Mouse (Mus musculus) embryo, embryonic 9.5 days (tissue): ENCODE results near the gene Atg7.

Experiments
- DNase-seq: peaks from one replicate; pipeline ENCODE4 v3.0.0-alpha.2; 2017; ENCODE audit errors: extremely low spot score

Atg7 gene

DNA sequence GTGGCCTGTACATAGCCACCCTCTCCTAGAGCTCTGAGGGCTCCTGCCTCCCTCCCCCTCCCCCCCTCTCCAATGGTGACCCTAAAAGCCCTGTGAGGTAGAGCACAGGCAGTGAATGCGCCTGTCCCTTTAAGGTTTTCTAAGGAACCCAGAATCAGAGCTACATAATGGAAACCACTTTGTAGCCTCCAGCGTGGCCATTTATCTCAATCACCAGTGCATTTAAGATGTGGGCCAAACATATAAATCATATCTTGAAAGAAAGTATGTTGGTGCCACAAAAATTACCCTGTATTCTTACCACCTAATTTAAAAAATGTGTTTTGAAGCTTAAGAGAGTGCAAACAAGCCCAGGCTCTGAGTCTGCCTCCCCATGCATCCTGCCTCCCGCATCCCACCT lies 209.8 kb downstream of the Atg7 start:
- DNase-seq: no peak

DNA sequence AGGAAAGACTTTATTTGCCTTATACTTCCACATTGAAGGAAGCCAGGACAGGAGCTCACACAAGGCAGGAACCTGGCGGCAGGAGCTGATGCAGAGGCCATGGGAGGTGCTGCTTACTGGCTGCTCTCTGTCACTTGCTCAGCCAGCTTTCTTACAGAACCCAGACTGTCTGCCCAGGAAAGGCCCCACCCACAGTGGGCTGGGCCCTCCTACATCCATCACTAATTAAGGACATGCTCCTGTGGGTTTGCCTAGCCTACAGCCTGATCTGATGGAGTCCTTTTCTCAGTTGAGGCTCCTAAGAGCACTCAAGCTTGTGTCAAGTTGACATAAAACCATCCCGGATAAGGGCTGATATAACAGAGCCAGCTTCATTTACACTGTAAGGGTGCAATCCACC lies 211.5 kb downstream of the Atg7 start:
- no peak for DNase-seq

DNA sequence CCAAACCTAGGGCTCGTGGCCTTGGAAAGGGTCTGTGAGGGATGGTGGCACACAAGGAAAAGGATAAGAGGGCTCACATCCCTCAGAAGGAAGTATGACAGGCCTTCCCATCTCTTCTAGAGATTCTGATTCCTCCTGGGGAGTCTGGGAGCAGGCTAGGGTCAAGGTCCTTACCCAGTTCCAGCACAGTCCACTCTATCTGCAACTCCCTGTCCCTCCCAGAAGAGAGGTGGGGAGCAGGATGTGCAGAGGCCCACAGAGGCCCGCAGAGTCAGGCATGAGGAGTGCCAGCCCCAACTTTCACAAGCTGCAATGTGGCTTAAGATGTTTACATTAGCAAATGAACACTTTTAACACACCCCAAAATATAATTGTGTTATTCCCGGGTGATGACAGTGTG lies 212.7 kb downstream of the Atg7 start:
- no peak for DNase-seq

DNA sequence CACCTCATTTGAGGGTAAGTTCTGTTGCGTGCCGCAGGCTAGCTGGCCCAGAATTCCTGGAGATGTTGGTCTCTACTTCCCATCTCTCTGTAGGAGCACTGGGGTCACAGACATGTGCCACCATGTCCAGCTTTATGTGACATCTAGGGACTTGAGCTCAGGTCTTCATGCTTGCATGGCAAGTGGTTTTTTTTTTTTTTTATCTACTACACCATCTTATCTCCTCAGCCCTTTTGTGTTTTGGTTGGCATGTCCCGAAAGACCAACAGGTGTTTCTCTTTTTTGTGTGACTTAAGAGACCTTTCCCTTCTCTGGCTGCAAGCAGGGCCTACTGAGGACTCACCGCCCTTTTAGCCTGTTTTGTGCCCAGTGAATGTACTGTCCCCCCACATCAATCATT lies 213.6 kb downstream of the Atg7 start:
- no peak for DNase-seq

DNA sequence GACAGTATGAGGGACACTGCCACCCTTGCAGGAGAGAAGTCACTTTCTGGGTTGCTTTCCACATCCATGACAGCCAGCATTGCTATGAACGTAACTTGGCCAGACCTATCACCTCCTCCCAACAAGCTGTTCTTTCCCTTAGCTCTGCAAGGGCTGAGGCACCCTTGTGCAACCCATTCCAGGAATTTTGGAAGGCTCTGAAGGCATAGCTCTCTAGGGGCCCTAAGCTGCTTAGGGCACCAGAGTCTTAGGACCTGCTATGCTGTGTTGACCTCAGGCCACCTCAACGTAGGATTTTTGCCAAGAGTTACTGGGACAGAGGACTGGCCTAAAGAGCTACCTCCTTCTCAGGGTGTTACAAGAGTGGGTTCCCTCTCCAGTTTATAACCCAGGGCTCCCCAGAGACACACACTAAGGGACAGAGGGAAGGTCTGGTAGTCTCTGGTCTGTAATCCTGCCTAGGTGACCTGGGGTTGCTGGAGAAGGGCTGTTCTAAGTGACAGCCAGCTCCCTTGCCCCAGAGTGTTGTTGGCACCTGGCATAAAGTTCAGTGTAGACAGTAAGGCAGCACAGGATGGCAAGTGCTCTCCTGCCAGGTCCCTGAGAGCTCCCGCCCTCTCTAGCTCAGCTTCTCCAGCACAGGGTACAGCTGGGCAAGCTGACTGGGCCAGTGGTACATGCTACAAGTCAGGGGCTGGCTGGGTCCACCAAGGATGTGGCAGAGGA lies 215.3 kb downstream of the Atg7 start:
- DNase-seq: no peak

DNA sequence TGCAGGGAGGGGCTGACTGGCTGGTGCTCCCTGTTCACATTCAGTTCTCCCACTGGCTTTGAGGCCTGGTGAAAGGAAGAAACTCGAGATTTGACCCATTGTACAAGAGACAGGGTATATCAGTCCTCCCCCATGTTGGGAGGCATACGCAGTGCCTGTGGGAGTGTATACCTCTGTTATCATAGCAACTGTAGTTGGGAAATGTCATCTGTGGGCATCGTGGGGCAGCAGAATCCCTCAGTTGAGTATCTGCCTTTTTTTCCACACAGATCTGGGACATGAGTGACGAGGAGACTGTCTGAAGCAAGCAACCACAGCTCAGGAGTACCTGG lies 215.8 kb downstream of the Atg7 start:
- DNase-seq: no peak

DNA sequence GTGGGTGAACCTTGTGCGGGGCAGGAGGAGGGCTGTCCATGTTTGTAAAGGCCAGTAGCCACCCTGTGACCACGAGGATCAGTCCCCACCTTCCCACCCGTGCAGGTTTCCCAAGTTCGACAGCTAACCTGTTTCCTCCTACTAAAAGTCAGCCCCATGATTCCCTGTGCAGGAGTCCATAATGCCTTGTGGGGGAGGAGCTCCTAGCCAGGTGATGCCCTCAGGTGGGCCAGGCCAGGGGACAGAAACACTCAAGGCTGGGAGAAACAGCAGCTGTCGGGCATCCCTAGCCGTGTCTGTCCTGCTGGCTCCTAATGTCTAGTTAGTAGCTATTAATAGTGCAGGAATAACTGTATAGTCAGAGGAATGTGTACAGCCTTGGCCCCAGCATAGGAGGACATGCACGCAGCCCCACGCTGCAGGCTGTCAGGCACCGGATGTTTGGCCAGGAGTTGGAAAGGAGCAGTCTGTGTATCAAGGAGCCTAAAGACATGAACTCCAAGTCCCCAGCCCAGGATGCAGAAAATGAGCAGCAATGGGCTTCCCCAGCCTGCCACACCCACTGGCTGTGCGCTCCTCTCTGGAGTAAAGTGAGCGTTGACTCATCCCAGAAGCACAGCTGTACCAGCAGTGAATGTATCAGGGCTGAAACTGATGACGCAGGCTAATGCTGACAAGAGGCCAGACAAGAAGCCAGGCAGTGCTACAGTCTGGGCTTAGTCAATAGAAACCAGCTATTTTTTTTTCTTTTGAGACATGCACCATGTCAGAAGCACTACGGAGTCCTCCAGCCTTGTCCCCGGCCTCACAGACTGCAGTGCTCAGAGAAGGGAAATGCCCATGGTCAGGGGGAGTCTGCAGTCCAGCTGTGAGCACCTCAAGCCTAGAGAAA lies 218.0 kb downstream of the Atg7 start:
- no peak for DNase-seq

DNA sequence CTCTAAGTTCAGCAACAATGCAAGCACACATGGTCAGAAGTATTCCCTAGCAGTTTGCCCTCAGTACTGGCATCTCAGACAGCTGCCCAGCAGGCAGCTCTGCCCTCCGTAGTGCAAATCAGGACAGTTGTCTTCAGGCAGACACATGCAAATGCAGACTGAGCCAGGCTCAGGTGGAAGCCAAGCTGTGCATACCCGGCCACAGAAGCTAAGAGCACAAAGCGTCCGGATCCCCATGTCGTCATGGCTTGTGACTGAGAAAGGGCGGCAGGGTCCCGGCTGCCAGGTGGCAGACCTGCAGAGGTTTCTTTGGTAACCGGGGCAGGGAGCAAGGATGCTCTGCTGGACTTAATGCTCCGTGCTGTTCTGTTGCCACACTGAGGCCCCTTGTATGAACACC lies 218.7 kb downstream of the Atg7 start:
- DNase-seq: no peak

DNA sequence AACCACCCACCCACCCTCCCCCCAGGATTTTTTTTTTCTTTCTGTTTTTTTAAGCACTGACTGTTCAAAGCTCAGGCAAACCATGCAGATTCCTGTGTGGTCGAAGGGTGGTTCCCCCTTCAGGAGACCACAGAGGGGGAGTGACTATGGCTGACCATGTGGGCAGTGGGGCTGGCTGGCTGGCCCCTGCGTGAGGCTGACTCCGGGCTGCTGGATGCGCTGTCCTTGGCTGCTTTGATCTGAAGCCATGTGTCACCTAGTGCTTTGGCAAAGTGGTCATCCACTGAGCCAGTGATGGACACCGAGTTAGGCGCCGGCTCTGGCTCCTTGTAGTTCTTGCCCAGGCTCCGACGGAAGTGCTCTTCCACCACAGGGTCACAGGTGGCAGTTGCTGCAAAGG lies 219.1 kb downstream of the Atg7 start:
- DNase-seq: no peak

DNA sequence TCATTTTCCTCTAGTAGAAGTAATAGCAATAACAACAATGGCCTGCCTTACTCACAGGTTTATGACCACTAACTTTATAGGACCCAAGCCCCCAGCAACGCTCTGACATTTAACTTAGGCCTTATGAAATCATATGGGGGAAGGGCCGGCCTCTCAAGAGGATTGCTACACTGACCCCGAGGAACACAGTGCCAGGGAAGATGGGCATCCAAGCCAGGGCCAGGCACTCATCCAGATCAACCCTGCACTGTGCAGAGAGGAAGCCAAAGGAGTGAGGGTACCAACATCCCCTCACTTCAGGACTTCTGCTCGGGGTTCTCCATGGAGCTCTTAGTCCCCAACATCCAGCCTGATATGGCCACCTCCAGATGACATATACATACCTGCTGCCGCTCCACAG lies 220.6 kb downstream of the Atg7 start:
- no peak for DNase-seq

DNA sequence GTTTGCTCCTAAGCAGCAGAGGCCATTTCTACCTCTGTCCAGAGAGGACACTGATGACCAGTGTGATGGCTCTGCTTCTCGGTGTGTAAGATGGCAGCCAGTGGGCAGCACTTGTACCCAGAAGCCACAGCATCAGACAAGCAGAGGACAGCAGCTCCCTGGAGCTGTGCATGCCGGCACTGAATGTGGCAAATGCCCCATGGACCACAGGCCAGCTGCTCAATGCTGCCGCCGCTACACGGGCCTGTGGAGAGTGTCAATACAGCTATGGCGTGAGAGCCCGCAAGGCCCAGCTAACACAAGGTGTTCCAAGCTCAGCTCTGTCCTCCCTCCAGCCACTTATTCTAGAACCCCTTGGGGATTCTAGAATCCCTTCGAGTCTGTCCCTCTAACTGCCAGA lies 221.5 kb downstream of the Atg7 start:
- DNase-seq: no peak

DNA sequence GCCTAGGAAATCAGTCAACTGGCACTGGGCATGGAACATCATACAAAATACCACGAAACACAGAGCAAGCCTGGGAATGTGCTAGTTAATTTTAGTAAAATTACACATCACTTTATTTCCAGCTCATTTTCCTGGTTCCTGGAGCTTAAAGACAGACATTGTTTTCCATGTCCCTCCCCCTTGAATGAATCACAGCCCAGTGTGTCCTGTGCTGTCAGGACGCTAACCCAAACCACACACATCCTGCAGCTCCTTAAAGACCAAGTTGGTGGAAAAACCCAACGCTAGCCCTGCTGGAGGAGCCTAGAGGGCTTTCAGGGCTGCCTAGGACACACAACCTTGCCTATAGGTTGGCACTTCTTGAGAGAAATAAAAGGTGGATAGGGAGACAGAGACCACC lies 223.2 kb downstream of the Atg7 start:
- no peak for DNase-seq

DNA sequence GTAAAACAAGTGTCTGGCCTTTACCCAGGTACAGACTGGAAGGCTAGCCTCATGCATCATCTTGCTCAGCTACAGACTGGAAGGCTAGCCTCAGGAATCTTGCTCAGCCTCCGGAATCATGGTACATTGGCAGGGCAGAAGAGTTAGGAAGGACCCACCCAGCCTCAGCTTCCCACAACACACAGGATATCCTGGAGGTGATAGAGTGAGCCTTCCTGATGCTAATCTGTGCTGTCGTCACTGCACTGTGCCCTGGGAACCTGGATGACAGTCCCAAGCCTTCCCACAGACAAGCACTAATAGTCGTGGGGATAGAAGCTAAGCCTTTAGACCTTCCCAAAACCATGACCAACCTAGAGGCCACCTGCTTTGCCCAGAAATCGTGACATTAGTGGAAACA lies 223.7 kb downstream of the Atg7 start:
- DNase-seq: no peak

DNA sequence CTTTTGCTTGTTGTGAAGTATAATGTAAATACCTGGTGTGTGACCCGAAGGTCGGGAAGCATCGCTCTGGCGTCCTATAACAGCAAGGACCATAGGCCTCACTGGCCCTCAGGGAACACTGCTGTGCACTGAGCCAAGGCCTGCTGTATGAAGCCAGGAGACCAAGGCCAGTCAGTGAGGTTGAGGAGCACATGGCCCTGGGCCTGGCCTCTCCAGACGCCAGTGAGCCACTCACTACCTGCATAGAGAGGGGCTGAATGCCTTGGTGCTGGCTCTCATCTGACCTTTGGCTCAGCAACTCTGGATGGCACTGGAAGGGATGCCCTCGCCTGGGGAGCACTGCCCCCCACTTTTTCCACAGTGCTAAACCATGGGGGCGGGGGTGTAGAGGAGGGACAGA lies 225.8 kb downstream of the Atg7 start:
- no peak for DNase-seq

DNA sequence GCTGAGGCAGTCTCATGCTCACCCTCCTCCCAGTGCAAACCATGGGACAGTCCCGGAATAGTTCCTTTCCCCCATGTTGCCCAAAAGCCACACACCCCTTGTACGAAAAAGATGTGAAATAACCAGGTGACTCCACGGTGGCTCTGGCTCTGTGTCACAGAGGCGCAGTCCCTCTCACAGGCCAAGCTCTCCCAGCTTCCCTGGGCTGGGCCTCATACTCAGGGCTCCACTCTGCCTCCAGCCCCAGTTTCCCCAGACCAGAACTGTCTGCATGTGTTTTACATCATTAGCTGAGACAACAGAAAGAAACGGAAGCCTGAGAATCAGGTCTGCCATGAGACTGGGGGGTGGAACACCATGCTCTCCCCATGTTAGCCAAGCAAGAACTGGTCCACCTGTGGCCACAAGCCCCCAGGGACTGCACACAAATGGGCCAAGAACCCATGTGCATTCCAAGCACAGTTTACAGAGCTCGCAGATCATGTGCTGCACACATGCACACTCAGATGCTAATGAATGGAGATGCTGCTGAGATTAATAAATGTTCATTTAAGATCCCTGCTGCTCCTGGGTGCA lies 226.7 kb downstream of the Atg7 start:
- DNase-seq: no peak

DNA sequence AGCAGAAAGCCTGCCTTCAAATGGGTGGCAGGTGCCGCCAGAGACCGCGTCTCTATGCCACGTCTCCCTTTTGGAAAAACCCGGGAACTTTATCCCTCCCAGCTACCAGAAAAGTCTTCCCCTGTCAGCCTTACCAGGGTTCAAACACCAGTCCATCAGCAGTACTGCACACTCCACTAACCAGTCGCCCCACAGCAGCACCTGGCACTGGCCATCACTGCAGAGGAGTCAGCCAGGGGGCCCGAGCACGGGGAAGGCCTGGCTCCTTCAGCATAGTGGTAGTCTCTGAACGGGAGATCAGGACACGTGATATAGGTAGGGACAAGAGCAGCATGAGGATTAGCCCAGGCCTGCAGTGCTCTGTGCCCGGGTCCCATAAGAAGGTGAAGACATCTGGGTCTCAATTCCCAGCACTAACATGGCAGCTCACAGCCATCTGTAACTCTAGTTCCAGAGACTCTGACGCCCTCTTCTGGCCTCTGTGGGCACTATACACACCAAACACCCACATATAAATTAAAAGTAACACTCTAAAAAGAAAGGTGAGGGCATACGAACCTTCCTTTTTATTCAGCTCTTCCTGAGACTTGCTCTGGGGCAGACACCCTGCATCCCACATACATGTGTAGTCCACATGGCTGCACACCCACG lies 228.2 kb downstream of the Atg7 start:
- DNase-seq: no peak

DNA sequence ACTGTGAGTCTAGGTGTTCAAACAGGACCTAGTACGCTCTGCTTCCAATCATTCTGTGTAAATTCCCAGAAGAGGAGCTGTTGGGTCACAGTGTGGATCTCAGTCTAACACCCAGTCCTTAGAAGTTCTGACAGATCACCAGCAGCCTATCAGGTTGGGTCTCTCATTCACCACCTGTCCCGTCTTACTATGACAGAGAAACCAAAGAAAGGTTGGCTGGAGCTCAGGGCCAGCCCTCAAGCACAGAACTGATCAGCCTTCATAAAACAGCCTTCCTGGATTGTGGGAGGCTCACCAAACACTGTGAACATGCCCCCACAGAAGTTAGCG lies 230.9 kb downstream of the Atg7 start:
- no peak for DNase-seq

DNA sequence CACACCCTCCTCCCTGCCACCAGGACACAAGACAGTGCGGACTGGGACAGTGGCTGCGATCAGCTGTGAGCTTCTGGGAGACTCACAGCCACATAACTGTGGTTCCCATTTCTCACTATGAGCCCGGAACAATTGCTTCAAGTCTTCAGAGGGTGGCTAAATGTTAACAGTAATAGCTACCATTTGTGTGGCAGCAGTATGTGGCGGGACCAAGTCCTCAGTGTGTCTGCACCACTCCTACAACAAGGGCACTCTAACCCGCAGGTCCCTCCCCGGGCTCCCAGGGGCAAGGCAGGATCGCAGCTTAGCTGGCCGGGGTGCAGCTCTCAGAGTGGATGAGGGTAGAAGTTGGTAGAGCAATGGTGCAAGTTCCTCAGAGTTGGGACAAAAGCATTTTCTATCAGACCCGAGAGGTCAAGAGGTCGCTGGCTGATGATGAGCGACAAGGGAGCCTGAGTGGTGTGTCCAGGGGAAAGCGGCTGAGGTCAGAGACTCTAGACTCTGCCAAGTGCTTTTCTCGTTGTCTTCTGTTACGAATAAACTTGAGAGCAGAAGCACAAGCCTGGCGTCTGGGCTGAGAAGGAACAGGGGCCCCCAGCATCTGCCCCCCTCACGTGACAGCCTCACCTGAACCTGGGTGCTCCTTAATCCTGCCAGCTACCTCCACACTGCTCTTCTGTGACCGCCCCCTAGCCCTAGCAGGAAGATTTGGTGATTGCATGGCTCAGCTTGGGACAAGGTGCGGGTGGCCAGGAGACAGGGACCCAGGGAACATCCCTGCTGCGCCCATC lies 231.4 kb downstream of the Atg7 start:
- DNase-seq: peak; percentile 65

DNA sequence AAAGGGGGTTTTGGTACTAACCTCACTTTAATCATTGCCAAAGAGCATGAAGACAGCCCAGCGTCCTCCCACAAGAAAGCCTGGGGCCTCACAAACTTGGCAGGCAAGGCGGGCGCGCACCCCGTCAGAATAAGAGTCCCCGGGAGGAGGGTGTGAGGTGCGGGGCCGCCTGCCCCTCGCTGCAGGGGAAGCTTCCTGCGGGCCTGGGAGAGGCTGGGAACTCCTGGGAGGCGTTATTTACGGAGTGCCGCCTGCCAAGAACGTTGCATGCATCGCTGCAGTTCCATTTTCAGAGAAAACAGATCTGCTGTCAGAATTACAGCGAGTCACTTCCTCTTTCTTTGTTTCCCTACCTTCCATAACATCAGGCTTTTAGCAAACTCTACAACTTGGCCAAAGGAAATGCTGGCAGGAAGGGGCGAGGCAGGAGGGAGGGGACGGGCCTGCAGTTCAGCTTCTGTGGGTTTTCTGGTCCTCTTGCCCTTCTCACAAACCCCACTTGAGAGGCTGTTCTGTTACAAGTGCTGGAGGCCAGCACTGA lies 232.2 kb downstream of the Atg7 start:
- peak; percentile 93 for DNase-seq

DNA sequence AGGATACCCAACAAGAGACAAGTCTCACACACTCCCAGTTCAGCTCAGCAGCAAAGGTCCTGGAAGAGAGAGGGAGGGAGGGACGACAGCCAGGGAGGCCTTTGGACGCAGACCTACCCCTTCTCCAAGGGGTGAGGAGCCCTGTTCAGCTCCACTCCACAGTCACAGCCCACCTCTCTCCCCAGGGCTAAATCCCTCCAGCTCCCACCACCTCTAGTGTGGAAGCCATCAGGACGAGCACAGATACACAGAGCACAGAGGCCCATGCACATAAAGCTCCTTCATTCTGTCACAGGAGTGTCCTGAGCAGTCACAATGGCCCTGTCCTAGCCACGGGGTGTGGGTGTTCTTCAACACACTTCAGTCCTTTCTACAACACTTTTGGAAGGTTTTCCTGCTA lies 233.1 kb downstream of the Atg7 start:
- DNase-seq: no peak

DNA sequence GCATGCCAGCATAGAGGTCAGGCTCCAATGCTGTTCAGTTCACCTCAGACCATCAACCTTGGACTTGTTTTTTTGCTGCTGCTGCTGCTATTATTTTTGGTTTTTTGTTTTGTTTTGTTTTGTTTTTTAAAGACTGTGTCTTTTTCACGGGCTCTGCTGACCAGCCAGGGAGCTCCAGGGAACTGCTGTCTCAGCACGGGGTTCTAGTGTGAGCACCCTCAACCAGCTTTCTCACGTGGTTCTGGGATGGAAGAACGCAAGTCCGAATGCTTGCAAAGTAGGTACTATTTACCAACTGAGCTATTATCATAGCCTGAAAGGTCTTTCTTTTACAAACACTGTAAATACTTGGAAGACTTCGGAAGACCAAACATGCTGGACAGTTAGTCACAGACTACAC lies 233.6 kb downstream of the Atg7 start:
- DNase-seq: no peak
